Mouse (Mus musculus) c-Kit-positive CD71-positive TER-119-negative erythroid progenitor cells, embryonic 14.5 days (primary cell): Measurements from ENCODE around the gene Kctd17.

ENCODE experiments used
- DNase-seq: peaks from one replicate; pipeline ENCODE4 v3.0.0-alpha.2; 2013; ENCODE audit warnings: low read depth

Gene Kctd17

DNA sequence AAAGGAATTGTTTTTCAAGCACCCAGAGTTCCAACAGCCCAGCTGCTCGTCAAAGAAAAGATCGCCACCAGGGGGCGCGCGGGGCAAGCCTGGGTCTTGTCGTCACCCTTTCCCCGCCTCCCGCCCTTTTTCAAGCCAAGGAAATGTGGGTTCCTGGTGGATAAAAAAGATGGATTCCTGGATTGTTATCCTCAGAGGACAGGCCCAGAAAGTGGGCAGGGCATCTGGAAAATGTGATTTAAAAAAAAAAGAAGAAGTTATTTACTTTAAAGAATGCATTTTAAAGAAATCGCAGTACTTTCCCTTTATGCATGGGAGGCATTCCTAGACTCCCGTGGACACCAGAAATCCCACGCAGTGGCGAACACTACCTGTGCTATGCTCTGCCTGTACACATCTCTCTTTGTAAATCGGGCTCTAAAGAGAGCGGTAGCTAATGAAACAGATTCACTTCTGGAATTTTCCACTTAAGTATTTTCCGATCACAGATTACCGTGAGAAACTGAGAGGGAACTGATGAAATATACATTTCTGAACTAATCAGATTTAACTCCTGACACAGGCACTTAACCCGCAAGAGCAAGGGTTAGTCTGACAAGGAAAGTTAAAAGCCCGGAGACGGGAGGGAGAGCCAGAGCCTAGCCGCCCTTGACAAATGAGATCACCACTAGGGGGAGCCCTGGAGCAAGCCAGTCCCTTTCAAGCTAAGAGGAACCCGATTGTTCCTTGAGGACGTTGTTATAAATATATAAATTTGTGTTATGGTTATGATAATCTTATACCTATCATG, 19.6 kb downstream of the Kctd17 start:
- DNase-seq: peak; percentile 86

- peak; percentile 27 for DNase-seq
Observed at GRCm38 (mm10) chr15:78449131-78449530, 20.8 kb downstream of the Kctd17 start.

GRCm38 (mm10) chr15:78449694-78450418, 21.5 kb downstream of the Kctd17 start:
- peak; percentile 48 for DNase-seq

- DNase-seq: no peak
Observed at GRCm38 (mm10) chr15:78450419-78450768, 22.0 kb downstream of the Kctd17 start.

DNA sequence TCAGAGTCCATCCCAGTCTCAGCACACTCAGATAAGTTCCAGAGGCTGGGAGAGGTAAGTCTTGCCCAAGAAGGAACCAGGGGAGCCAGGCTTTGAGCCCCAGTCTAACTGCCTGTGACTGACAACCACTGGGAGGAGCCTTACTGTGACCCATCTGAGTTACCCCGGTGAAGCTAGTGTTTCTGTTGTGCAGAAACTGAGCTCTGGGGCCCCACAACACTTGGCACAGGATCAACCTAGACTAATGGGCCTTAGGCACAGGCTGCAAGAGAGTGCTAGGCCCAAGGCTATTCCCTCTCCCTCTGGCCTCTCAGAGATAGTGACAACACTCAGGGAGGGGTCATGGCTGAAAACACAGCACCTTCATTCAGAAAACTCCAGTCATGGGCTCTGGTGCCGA, 22.8 kb downstream of the Kctd17 start:
- no peak for DNase-seq

DNA sequence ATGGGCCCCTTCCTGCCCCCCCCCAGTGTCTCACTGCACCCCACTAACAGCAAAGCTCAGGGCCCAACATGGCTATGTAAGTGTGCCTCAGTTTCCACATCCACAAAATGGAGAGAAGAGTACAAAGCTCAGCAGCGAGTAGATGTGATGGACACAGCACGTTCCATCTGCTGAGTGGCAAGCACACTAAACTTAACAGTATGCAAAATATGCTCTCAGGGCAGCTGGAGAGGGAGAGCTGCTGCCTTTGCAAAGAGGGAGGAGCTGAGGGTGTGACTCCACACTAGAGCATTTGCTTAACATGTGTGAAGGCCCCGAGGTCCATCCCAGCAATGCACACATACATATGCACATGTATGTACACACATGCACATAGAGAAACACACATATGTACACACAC, 24.6 kb downstream of the Kctd17 start:
- no peak for DNase-seq

GRCm38 (mm10) chr15:78455168-78455567, 26.8 kb downstream of the Kctd17 start:
- DNase-seq: no peak

DNA sequence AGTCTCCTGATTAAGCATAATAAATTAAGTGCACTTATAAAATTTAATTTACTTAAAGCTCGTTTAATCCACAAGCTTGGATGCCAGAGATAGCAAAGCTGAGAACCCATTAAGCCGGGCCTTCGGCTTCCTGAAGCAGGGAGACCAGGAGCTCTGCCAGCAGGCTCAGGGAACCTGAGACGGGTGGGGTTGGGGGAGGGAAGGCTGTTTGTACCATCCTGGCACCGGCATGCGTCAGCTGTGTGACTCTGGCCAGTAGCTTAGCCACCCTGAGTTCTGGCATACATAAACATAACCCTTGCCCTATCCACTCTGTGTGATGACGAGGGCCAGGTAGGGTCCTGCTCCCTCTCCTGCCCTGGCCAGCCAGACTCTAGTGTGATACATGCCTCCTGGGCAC, 27.7 kb downstream of the Kctd17 start:
- no peak for DNase-seq

DNA sequence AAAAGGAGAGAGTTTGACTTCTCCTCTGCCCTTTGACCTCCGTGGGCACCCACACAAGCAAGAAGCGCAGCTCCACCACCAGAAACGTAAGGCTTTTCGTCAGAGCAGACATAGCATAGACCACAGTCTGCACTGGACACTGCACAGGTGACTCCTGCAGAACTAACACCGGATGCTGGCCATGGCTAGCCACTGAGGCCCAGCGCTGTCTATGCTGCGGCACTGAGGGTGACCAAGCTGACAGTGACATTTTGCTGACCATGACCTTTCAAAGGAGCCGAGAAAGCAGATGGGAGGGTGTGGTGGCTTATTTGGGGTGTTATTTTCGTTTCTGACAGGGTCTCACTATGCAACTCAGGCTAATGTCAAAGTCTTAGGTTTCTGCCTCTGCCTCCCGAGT, 28.8 kb downstream of the Kctd17 start:
- no peak for DNase-seq

GRCm38 (mm10) chr15:78462981-78463380, 34.6 kb downstream of the Kctd17 start:
- no peak for DNase-seq

DNA sequence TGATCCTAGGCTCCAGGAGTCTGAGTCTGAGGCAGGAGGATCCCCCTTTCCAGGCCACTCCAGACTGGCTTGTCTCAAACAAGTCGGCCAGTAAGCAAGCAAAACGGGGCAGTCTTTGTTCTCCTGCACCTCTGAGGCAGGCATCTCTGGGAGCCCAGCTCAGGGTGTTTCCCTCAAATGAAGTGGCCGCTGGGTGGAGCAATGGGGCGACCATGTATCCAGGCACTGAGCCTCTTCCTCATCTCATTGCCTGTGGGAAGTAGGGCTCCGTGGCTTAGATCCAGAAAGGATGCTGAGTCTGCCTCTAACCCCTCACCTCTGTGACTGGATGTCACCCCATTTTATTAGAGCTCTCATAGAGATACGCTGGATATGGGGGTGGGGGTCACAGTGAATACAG, 38.4 kb downstream of the Kctd17 start:
- DNase-seq: no peak

DNA sequence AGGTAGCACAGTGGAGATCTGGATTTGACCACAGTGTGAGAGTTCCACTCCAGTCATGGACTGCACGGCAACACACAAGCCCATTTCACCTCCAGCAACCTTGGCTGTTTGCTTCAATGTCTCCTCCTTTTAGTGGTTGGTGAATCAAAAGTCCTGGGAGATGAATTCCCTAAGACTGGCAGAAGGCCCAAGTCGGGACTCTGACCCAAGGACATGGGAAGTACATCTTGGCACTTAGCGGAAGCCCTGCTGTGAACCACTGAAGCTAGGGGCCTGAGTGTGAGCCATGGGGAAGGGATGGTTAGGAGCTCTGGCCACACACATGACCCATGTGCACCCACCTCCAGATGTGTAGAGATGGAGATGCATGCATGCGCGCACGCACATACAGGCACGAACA, 39.2 kb downstream of the Kctd17 start:
- no peak for DNase-seq

DNA sequence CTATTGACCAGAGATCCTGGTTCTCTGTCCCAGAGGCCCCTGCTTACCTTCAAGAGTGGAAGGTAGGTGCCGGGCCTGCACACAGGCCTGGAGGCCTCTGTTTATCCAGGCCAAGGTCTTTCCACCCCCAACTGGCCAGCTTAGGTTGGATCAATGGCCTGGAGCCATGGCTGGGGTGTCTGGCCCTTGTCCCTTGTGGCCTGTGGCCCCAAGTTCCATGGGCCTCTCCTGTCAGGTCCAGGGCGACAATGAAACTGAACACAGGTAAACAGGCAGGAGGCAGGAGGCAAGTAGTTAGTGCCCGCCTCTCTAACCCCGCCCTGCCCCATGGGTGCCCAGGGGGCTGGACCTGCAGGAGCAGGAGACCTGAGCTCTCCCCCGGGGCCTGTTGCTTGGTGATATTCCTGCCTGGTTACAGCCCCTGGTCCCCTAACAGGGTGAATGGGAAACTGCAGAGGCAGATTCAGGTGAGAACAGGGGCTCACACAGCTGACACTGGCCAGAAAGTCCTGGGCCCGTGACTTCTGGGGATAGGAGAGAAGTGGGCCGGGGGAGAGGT, 40.1 kb downstream of the Kctd17 start, which contains the start of gene Tmprss6:
Tmprss6 (minus strand) TSS at position 256 of the 559 bp plus-strand sequence.
- DNase-seq: no peak

DNA sequence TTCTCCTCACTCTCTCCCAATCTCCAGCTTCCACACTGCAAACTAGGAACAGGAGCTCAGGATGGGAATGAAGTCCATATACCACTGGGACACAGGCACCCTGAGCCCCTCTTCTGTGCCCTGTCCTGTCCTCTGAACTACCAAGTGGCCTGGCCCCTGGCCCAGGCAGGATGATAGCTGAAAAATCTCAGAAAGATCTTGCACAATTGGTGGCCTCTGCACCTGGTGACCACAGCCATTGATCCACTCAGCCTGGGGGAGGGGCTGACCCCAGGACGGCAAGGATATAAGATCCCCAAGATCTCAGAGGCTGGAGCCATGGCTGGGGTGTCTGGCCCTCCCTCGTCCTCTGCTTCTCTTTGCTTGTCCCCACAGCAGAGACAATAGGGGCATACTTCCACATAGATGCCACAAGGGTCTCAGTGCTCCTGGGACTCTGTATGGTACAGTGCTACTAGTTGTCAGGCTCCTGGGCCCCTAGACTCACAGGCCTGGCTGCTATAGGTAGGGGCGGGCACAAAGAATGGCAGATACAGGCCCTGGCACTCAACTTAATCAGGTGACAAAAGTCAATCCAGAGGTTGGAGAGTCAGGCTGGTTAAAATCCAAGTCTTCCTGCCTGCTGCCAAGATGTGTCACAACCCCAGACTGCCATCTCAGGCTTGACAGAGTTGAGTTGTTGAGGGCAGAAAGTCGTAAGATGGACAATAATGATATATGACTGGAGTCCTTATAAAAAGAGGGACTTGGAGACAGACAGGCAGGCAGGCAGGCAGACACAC, 42.3 kb downstream of the Kctd17 start:
- no peak for DNase-seq

GRCm38 (mm10) chr15:78471902-78472301, 43.5 kb downstream of the Kctd17 start:
- no peak for DNase-seq

- DNase-seq: no peak
Observed at GRCm38 (mm10) chr15:78473442-78473841, 45.1 kb downstream of the Kctd17 start.

DNA sequence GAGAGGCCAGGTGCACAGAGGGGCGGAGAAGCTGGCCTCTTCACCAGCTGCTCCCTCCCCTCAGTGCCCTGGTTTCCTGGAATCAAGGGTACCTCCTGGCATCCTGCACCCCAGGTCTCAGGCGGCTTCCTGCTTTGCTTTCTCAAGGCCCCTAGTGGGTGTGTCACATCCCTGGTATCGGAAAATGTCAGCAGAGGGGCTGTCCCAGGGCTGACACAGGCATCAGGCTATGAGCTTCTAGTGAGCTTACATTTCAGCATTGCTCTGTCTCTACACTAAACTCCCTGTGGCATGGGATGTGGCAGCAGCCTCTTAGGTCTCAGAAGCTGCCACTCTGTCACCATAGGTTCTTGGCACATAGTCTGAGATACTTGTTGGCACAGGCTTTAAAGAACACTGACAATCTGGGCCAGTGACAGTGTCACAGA, 47.3 kb downstream of the Kctd17 start:
- no peak for DNase-seq

DNA sequence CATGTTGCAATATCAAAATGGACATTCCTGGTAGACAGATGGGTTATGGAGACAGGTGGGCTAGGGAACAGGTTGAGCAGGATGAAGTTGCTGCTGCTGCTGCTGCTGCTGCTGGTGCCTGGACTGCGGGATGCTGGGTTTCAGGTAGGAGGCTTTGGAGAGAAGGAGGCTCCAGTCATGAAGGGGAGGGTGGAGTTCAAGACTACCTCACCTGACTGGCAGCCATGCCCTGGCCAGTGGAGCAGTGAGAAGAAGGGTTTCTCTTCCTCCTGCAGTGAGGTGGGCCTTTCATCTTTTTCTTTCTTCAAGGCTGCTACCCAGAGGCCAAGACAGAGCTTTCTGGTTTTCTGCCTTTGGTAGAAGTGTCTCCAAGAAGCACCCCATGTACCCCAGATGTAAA, 48.5 kb downstream of the Kctd17 start:
- DNase-seq: no peak

- DNase-seq: no peak
Observed at GRCm38 (mm10) chr15:78478073-78478472, 49.7 kb downstream of the Kctd17 start.

DNA sequence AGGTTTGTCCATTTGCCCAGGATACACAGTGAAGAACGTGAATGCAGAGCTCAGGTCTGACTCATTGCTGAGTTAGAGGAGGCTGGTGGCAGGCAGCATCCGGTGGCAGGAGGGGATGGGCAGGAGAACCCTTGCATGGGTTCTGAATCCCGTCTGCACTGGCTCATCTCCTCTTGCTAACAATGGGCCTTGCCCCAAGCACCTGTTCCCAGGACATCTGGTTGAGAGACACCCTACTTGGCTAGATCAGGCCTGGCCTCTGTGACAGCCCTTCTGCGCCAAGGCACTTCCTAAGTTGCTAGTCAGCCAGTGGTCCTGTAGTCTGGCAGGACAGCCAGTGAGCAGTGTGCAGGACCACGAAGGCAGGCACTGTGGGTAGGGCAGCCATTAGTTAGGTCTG, 51.1 kb downstream of the Kctd17 start:
- no peak for DNase-seq

DNA sequence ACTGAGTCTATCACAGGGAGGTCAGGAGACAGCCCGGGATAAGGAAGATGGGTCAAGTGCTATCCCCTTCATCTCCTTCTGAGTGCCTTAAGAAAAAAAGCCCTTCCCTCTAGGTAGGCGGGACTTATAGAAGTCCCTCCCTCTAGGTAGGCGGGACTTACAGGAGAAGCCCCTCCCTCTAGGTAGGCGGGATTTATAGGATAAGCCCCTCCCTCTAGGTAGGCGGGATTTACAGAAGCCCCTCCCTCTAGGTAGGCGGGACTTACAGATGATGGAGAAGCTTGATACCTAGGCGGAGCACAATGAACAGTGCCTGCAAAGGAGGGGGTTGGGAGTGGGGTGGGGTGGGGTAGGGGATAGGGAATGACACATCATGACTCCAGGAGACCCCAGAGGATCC, 51.7 kb downstream of the Kctd17 start:
- DNase-seq: peak; percentile 4

DNA sequence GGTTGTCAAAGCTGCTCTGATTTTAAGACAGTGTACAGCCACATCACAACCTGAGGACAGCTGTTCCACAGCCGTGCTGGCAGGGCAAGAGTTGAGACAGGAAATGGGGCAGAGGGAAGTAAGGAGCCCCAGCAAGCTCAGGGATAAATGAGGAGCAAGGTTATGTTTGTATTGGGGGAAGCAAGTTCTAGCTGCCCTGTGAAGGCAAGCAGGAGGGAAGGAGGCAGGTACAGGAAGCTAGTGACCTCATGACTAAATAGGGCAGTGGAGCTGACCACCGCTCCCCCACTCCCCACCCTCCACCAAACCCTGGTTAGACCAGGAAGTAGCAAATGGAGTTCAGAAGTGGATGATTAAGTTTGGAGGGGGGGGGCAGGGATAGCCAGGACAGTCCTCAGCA, 52.6 kb downstream of the Kctd17 start:
- no peak for DNase-seq
